Mouse (Mus musculus): ENCODE measurements around the gene Asgr2. TPM values are rescaled to one million over a fixed set of nuclear protein-coding genes. Genes with fewer than 3 reads are reported as not detected.
"Not testable (repeated sequence)": the region's sequence is repeated elsewhere in the genome, so short reads cannot be mapped to it uniquely, and the experiment has no call there.

Gene Asgr2
- total RNA-seq, 2 experiments from 2014 or later: not detected

GRCm38 (mm10) chr11:70080803-70081590, 11.4 kb upstream of the Asgr2 start:
- intact Hi-C loops (cut with DNase I): no loop called here
- no peak for DNase-seq

GRCm38 (mm10) chr11:70084563-70084962, 7.9 kb upstream of the Asgr2 start:
- DNase-seq: peak; percentile 13 to 16

GRCm38 (mm10) chr11:70097396-70097795, 5.0 kb downstream of the Asgr2 start:
- no peak for DNase-seq
- intact Hi-C loops (cut with DNase I): no loop called here

More at GRCm38 (mm10) chr11:70084563-70084962, 7.9 kb upstream of the Asgr2 start:
- intact Hi-C loops (cut with DNase I): no loop called here

GRCm38 (mm10) chr11:70099102-70099501, 6.7 kb downstream of the Asgr2 start:
- no peak for DNase-seq
- intact Hi-C loops (cut with DNase I): no loop called here

- intact Hi-C loops (cut with DNase I): no loop called here
- no peak for DNase-seq
These were observed 7.4 kb downstream of the Asgr2 start for GRCm38 (mm10) chr11:70099809-70100208.

- intact Hi-C loops (cut with DNase I): no loop called here
- DNase-seq: no peak
These were observed 11.4 kb downstream of the Asgr2 start for GRCm38 (mm10) chr11:70103701-70104315.

- intact Hi-C loops (cut with DNase I): no loop called here
- DNase-seq: no peak
These were observed 14.6 kb downstream of the Asgr2 start for GRCm38 (mm10) chr11:70107085-70107484.

GRCm38 (mm10) chr11:70110146-70110545, 17.7 kb downstream of the Asgr2 start:
- intact Hi-C loops (cut with DNase I): no loop called here
- DNase-seq: peak in 1 of 2 experiments; percentile 45

GRCm38 (mm10) chr11:70114562-70114961, 22.1 kb downstream of the Asgr2 start:
- intact Hi-C loops (cut with DNase I): no loop called here
- peak; percentile 19 to 41 for DNase-seq

GRCm38 (mm10) chr11:70115901-70116300, 23.5 kb downstream of the Asgr2 start:
- no peak for DNase-seq
- intact Hi-C loops (cut with DNase I): no loop called here

- DNase-seq: peak; percentile 14 to 22
- intact Hi-C loops (cut with DNase I): no loop called here
These were observed 37.5 kb downstream of the Asgr2 start, which contains the start of gene Mgl2 for GRCm38 (mm10) chr11:70129926-70130379. Mgl2 (plus strand) TSS chr11:70130329.

- intact Hi-C loops (cut with DNase I); DNase-seq: not testable (repeated sequence)
These were observed 42.6 kb downstream of the Asgr2 start for GRCm38 (mm10) chr11:70135001-70135400.

- DNase-seq; intact Hi-C loops (cut with DNase I): not testable (repeated sequence)
These were observed 43.5 kb downstream of the Asgr2 start for GRCm38 (mm10) chr11:70135925-70136324.

- no peak for DNase-seq
- intact Hi-C loops (cut with DNase I): no loop called here
These were observed 46.7 kb downstream of the Asgr2 start for GRCm38 (mm10) chr11:70139171-70139570.

GRCm38 (mm10) chr11:70151072-70151471, 58.6 kb downstream of the Asgr2 start:
- intact Hi-C loops (cut with DNase I): no loop called here
- DNase-seq: no peak

Other genes starting within 250 kb of the Asgr2 start
- 10 to 100 TPM; 52.5 to 59.7 TPM for gene Plscr3, start 246.3 kb upstream of the Asgr2 start, total RNA-seq (2021)
- gene Tnk1, start 233.9 kb upstream of the Asgr2 start, total RNA-seq (2021): not detected
- gene Tmem95, start 214.6 kb upstream of the Asgr2 start, total RNA-seq (2021): not detected
- gene Kctd11, start 211.2 kb upstream of the Asgr2 start, total RNA-seq (2021): 1 to 10 TPM; 3.0 to 3.5 TPM
- 1 to 10 TPM; 2.7 to 3.0 TPM for gene Acap1, start 197.1 kb upstream of the Asgr2 start, total RNA-seq (2021)
- 1 to 10 TPM; 2.1 to 2.7 TPM for gene 2810408A11Rik, start 191.7 kb upstream of the Asgr2 start, total RNA-seq (2021)
- 10 to 100 TPM; 39.2 to 39.9 TPM for gene Neurl4, start 191.6 kb upstream of the Asgr2 start, total RNA-seq (2021)
- 10 to 100 TPM; 29.4 to 30.5 TPM for gene Gps2, start 178.8 kb upstream of the Asgr2 start, total RNA-seq (2021)
- 100 to 1,000 TPM; 488 to 490 TPM for gene Eif5a, start 170.7 kb upstream of the Asgr2 start, total RNA-seq (2021)
- gene Ybx2, start 156.8 kb upstream of the Asgr2 start, total RNA-seq (2021): 10 to 100 TPM; 22.7 to 25.7 TPM
- gene Slc2a4, start 144.5 kb upstream of the Asgr2 start, total RNA-seq (2021): 100 to 1,000 TPM; 135 to 144 TPM
- not detected for gene Cldn7, start 127.9 kb upstream of the Asgr2 start, total RNA-seq (2021)
- gene Ctdnep1, start 111.5 kb upstream of the Asgr2 start, total RNA-seq (2021): 100 to 1,000 TPM; 144 to 159 TPM
- 10 to 100 TPM; 60.7 to 64.6 TPM for gene Elp5, start 110.1 kb upstream of the Asgr2 start, total RNA-seq (2021)
- 100 to 1,000 TPM; 275 to 295 TPM for gene Gabarap, start 101.5 kb upstream of the Asgr2 start, total RNA-seq (2021)
- gene Phf23, start 96.9 kb upstream of the Asgr2 start, total RNA-seq (2021): 10 to 100 TPM; 23.1 to 27.7 TPM
- gene Dvl2, start 92.0 kb upstream of the Asgr2 start, total RNA-seq (2021): 10 to 100 TPM in 1 of 2 experiments, 1 to 10 TPM in 1; 8.6 to 11.8 TPM
- 1,000 to 10,000 TPM; 1,260 to 1,282 TPM for gene Acadvl, start 77.2 kb upstream of the Asgr2 start, total RNA-seq (2021)
- 10 to 100 TPM; 11.5 to 12.0 TPM for gene Dlg4, start 75.7 kb upstream of the Asgr2 start, total RNA-seq (2021)
- under 1 TPM in 1 of 2 experiments, not detected in 1; 0.22 TPM for gene Asgr1, start 38.6 kb upstream of the Asgr2 start, total RNA-seq (2021)
- gene Mgl2, start 37.7 kb downstream of the Asgr2 start, total RNA-seq (2021): 1 to 10 TPM in 1 of 2 experiments, under 1 TPM in 1; 0.69 to 1.0 TPM
- 1 to 10 TPM in 1 of 2 experiments, under 1 TPM in 1; 0.82 to 1.0 TPM for gene Clec10a, start 63.6 kb downstream of the Asgr2 start, total RNA-seq (2021)
- gene Slc16a11, start 120.1 kb downstream of the Asgr2 start, total RNA-seq (2021): under 1 TPM; 0.20 to 0.91 TPM
- gene Slc16a13, start 128.4 kb downstream of the Asgr2 start, total RNA-seq (2021): 1 to 10 TPM; 5.2 to 6.8 TPM
- gene Bcl6b, start 137.2 kb downstream of the Asgr2 start, total RNA-seq (2021): 10 to 100 TPM; 54.7 to 55.5 TPM
- 10 to 100 TPM; 54.8 to 60.8 TPM for gene 0610010K14Rik, start 145.3 kb downstream of the Asgr2 start, total RNA-seq (2021)
- 1 to 10 TPM; 3.3 to 3.4 TPM for gene Gm21988, start 147.2 kb downstream of the Asgr2 start, total RNA-seq (2021)
- gene Rnasek, start 147.2 kb downstream of the Asgr2 start, total RNA-seq (2021): 100 to 1,000 TPM in 1 of 2 experiments, 10 to 100 TPM in 1; 96.4 to 102 TPM
- gene Alox12, start 162.7 kb downstream of the Asgr2 start, total RNA-seq (2021): 1 to 10 TPM; 3.4 to 5.2 TPM
- not detected for gene Alox12e, start 230.0 kb downstream of the Asgr2 start, total RNA-seq (2021)

Data from heart, postnatal 10 days (tissue).